Mouse (Mus musculus) liver (tissue): ENCODE measurements around the gene Sos2.
"Not testable (repeated sequence)": the region's sequence is repeated elsewhere in the genome, so short reads cannot be mapped to it uniquely, and the experiment has no call there.

Experiments used
- DNase-seq: peaks from one replicate; pipeline ENCODE4 v3.0.0-alpha.2; 2020; ENCODE audit warnings: mixed read lengths

Sos2 gene

GRCm38 (mm10) chr12:69674576-69675537 is 6.8 kb downstream of the Sos2 start:
- DNase-seq: no peak

GRCm38 (mm10) chr12:69674176-69674575 is 7.5 kb downstream of the Sos2 start:
- DNase-seq: no peak

GRCm38 (mm10) chr12:69666721-69667120 is 14.9 kb downstream of the Sos2 start:
- no peak for DNase-seq

GRCm38 (mm10) chr12:69661658-69662057 is 20.0 kb downstream of the Sos2 start:
- no peak for DNase-seq

GRCm38 (mm10) chr12:69653973-69654372 is 27.7 kb downstream of the Sos2 start:
- DNase-seq: not testable (repeated sequence)

GRCm38 (mm10) chr12:69649511-69649910 is 32.1 kb downstream of the Sos2 start:
- DNase-seq: no peak

- DNase-seq: no peak
Observed at GRCm38 (mm10) chr12:69645821-69646616, 35.6 kb downstream of the Sos2 start.

GRCm38 (mm10) chr12:69644877-69645276 is 36.8 kb downstream of the Sos2 start:
- no peak for DNase-seq

GRCm38 (mm10) chr12:69642877-69643276 is 38.8 kb downstream of the Sos2 start:
- no peak for DNase-seq

GRCm38 (mm10) chr12:69634761-69635160 is 46.9 kb downstream of the Sos2 start:
- no peak for DNase-seq

- not testable (repeated sequence) for DNase-seq
Observed at GRCm38 (mm10) chr12:69618590-69618989, 63.1 kb downstream of the Sos2 start.

GRCm38 (mm10) chr12:69604367-69604766 is 77.3 kb downstream of the Sos2 start:
- no peak for DNase-seq

GRCm38 (mm10) chr12:69597446-69597845 is 84.2 kb downstream of the Sos2 start:
- DNase-seq: no peak

GRCm38 (mm10) chr12:69593130-69593529 is 88.5 kb downstream of the Sos2 start:
- DNase-seq: no peak

GRCm38 (mm10) chr12:69583270-69583629 is 98.4 kb downstream of the Sos2 start:
- DNase-seq: no peak

GRCm38 (mm10) chr12:69582613-69583269 is 98.9 kb downstream of the Sos2 start, which contains the start of gene Vcpkmt:
TSS of gene Vcpkmt (minus strand) at chr12:69583028.
- DNase-seq: peak; percentile 95

GRCm38 (mm10) chr12:69582216-69582612 is 99.4 kb downstream of the Sos2 start:
- no peak for DNase-seq

- DNase-seq: no peak
Observed at GRCm38 (mm10) chr12:69579623-69580022, 102.0 kb downstream of the Sos2 start.

GRCm38 (mm10) chr12:69576120-69576627 is 105.5 kb downstream of the Sos2 start:
- DNase-seq: no peak

GRCm38 (mm10) chr12:69573916-69574881 is 107.5 kb downstream of the Sos2 start:
- DNase-seq: peak; percentile 71

- no peak for DNase-seq
Observed at GRCm38 (mm10) chr12:69573271-69573670, 108.4 kb downstream of the Sos2 start.

- no peak for DNase-seq
Observed at GRCm38 (mm10) chr12:69569926-69570325, 111.7 kb downstream of the Sos2 start.
